Mouse (Mus musculus): ENCODE data around the gene Esd.

The Esd gene

GRCm38 (mm10) chr14:74794931-74795330 lies 62.8 kb downstream of the Esd start:
- no peak for DNase-seq (ENCODE audit: low spot score in 2 of 2)

- DNase-seq (ENCODE audit: low spot score in 2 of 2): no peak
Observed at GRCm38 (mm10) chr14:74797386-74798062, 65.4 kb downstream of the Esd start.

DNA sequence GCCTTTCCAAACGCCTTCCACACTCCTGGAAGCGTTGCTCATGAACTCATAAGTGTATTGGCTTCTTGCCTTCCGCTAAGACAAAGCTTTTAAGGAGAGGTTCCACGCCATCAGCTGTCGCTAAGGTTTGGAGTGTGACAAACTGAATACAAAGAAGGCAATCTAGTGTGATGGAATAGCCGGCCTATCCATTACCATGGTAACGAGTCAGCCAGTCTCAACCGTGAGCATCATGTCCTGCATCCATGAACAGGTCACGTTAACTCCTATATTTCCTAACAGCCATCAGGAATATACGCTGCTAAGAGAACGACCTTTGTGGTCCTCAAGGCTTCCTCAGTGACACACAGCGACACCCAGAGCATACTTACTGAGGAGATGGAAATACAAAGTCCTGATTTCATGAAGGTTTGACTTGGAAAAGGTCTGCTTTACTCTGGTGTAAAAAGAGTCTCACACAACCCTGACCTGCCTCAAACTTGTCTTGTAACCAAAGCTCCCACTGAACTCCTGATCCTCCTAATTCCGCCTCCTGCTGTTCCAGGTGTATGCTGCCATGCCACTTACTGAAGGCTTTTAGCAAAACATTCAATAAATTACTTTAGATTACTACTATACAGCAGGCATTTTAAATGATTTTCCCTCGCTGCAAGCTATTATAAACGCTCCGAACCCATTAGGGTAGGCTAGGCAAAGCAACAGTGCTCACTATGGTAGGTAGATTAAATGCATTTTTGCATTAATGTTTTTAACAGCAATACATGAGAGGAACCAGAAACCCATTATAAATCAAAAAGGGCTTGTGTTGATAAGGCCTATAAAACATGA lies 66.2 kb downstream of the Esd start:
- DNase-seq (ENCODE audit: low spot score in 2 of 2): no peak
